Mouse (Mus musculus): ENCODE measurements around the gene Lclat1. TPM values are rescaled to one million over a fixed set of nuclear protein-coding genes. Genes with fewer than 3 reads are reported as not detected.

The Lclat1 gene
- 22.5 TPM for polyA plus RNA-seq (2021)

DNA sequence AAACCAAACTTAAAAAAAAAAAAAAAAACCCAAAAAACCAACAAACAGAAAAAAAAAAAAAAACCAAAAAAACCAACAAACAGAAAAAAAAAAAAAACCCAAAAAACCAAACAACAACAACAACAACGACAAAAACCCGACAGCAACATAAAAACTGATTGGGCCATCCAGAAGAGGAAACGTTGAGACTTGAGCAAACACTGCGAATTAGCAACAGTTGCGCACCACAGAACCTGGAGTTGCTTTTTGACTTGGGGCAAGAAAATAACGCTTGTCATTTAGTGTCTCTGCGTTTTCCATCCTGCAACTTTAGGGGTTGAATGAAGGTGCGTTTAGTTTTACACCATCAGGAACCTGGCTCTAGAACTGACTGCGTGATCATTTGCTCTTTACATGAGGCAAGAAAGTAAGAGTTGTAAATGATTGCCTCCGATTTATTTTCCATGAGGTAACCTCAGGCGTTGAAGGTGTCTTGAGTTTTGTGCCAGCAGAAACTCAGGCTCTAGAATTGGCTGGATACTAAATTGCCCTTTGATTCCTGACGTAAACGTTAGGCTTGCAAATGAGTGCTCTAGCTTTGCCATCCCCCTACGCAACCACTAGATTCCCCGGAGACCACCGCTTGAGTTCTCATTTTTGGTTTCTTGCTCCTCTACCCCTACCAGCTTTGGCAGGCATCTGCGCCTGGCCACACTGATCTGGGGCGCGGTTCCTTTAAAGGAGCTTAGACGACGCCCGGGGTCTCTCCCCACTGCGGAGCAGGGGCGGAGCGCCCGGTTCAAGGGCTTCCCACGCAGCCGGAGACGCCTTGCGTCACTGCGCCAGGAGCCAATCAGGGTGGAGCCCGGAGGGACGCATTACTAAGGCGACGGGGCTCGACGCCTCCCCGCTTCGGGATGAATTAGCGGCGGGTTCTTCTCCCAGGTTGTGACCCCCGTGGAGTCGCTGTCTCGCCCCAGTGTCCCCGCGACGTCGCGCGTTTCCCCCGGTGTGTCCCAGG, at the start of gene Lclat1:
Lclat1 (plus strand) TSS at position 828 of the 1,000 bp plus-strand sequence.
- DNase-seq (ENCODE audit: low read depth, low spot score) (peak; percentile 61), ATAC-seq (peak; percentile 97)
- no peak for TF ChIP-seq CTCF (IDR thresholded peaks at IDR 0.05)
- POLR2A ChIA-PET = no interaction called here
- H3K27me3 ChIP-seq = no peaks in the 10 kb centered on the region
- CTCF ChIA-PET = interaction anchor here (1.6 kb wide), 1 partner anchor 11 kb away, joined by 3 read pairs; no protein-coding TSS in a partner anchor
- in situ Hi-C loops (cut with MboI; ENCODE audit: low pct_unique_long_range_greater_than_20kb) = no loop called here

- DNase-seq (ENCODE audit: low read depth, low spot score) (no peak), ATAC-seq (no peak)
- H3K27me3 ChIP-seq = no peaks in the 10 kb centered on the region
- ChIA-PET POLR2A (interaction anchor here (1.5 kb wide), 1 partner anchor 34 kb away, joined by 5 read pairs; no protein-coding TSS in a partner anchor), CTCF (interaction anchor here (4.6 kb wide), 1 partner anchor 10 kb away, joined by 32 read pairs; no protein-coding TSS in a partner anchor)
- TF ChIP-seq CTCF (IDR thresholded peaks at IDR 0.05) = no peak
- in situ Hi-C loops (cut with MboI; ENCODE audit: low pct_unique_long_range_greater_than_20kb) = no loop called here
These were observed 49.5 kb upstream of the Lclat1 start for GRCm38 (mm10) chr17:73058319-73058718.

DNA sequence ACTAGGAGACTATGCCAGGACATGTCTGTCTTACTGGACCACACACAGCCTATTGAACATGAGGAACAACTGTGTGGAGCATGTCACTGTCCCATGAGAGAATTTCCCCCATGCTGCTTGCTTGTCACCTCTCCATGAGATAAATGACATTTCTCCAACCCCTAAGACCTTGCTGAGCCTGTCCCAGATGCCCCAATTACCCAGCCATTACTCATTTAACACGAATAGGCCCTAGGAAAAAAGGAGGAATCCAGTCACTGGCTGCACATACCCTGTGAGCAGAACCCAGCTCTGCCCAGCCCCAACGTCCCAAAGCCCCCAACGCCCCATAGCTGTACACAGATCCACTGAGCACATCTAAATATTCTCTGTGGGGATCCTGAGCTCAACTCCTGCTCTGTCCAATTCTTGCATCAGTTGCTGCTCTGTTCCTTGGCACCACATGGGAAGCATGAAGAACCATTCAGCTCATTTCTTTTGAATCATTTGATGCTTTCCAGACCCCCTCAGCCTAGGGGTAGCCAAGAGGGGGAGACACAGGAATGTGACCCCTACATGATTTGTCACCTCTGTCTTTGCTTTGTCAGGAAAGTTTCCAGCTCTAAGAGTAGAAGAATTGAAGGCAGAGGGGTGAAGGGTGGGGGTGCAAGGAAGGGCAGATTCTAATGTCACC, 47.4 kb upstream of the Lclat1 start:
- no peak for TF ChIP-seq CTCF (IDR thresholded peaks at IDR 0.05)
- ChIA-PET POLR2A (no interaction called here), CTCF (interaction anchor here (0.9 to 1.4 kb wide), 2 partner anchors 10 to 143 kb away, joined by 3 to 9 read pairs; no protein-coding TSS in a partner anchor)
- in situ Hi-C loops (cut with MboI; ENCODE audit: low pct_unique_long_range_greater_than_20kb) = no loop called here
- DNase-seq (ENCODE audit: low read depth, low spot score) (no peak), ATAC-seq (no peak)
- no peaks in the 10 kb centered on the region for H3K27me3 ChIP-seq

GRCm38 (mm10) chr17:73060897-73061252, 46.9 kb upstream of the Lclat1 start:
- in situ Hi-C loops (cut with MboI; ENCODE audit: low pct_unique_long_range_greater_than_20kb) = no loop called here
- ATAC-seq = no peak
- ChIA-PET POLR2A (no interaction called here), CTCF (interaction anchor here (0.9 to 1.4 kb wide), 2 partner anchors 11 to 144 kb away, joined by 3 to 9 read pairs; no protein-coding TSS in a partner anchor)
- no peaks in the 10 kb centered on the region for H3K27me3 ChIP-seq
- DNase-seq (ENCODE audit: low read depth, low spot score) = no peak
- no peak for TF ChIP-seq CTCF (IDR thresholded peaks at IDR 0.05)

GRCm38 (mm10) chr17:73062701-73063100, 45.1 kb upstream of the Lclat1 start:
- DNase-seq (ENCODE audit: low read depth, low spot score) (no peak), ATAC-seq (no peak)
- ChIA-PET CTCF (no interaction called here), POLR2A (no interaction called here)
- in situ Hi-C loops (cut with MboI; ENCODE audit: low pct_unique_long_range_greater_than_20kb) = no loop called here
- no peak for TF ChIP-seq CTCF (IDR thresholded peaks at IDR 0.05)
- H3K27me3 ChIP-seq = no peaks in the 10 kb centered on the region

GRCm38 (mm10) chr17:73063299-73063698, 44.5 kb upstream of the Lclat1 start:
- DNase-seq (ENCODE audit: low read depth, low spot score) = no peak
- CTCF ChIA-PET = no interaction called here
- no peak for TF ChIP-seq CTCF (IDR thresholded peaks at IDR 0.05)
- POLR2A ChIA-PET = no interaction called here
- in situ Hi-C loops (cut with MboI; ENCODE audit: low pct_unique_long_range_greater_than_20kb) = no loop called here
- H3K27me3 ChIP-seq = no peaks in the 10 kb centered on the region
- no peak for ATAC-seq

- TF ChIP-seq CTCF (IDR thresholded peaks at IDR 0.05) = no peak
- ChIA-PET CTCF (no interaction called here), POLR2A (no interaction called here)
- in situ Hi-C loops (cut with MboI; ENCODE audit: low pct_unique_long_range_greater_than_20kb) = no loop called here
- DNase-seq (ENCODE audit: low read depth, low spot score) = no peak
- H3K27me3 ChIP-seq = no peaks in the 10 kb centered on the region
- no peak for ATAC-seq
These were observed 44.0 kb upstream of the Lclat1 start for GRCm38 (mm10) chr17:73063781-73064180.

DNA sequence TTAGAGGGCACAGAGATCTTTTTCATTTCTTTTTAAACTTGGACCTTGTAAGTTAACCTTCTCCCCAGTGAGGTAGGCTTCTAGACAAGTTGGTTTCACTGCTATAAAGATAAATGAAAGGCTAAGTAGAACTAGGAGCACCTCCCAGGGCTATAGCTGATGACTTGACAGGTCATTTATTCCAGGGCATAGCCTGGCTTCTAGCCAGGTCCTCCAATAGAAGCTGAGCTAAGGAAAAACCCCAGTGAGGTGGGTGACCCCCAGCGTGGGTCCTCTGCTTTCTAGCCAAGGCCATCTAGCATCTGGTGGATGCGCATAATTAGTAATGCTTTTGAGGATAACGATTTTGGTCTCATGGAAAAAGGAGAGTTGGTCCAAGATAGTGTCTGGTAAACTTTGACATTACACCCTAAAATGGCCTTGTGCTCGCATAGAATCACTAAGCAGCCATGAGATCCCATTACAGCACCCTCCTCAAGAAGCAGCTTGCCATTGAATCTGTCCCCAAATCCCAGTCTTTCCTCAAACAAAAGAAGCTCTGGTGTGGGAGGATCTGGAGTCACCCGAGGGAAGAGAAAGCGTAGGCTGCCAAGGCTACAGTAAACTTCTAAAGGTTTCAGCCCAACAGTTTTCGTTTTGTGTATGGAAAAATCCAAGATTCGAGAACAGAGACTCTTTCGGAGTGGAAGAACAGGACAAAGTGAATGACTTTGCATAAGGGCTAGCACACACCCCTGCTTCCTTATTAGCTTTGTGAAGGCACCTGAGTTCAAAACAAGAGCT, 41.2 kb upstream of the Lclat1 start:
- TF ChIP-seq CTCF (IDR thresholded peaks at IDR 0.05) = no peak
- H3K27me3 ChIP-seq = no peaks in the 10 kb centered on the region
- no peak for DNase-seq (ENCODE audit: low read depth, low spot score)
- CTCF ChIA-PET = interaction anchor here (1.0 to 5.2 kb wide), 3 partner anchors 10 to 19 kb away, joined by 3 to 32 read pairs (median 6); no protein-coding TSS in a partner anchor
- POLR2A ChIA-PET = no interaction called here
- no peak for ATAC-seq
- in situ Hi-C loops (cut with MboI; ENCODE audit: low pct_unique_long_range_greater_than_20kb) = loop anchor here (5.0 kb wide), 1 partner anchor 94 kb away; no protein-coding TSS in a partner anchor

GRCm38 (mm10) chr17:73067423-73067822, 40.4 kb upstream of the Lclat1 start:
- in situ Hi-C loops (cut with MboI; ENCODE audit: low pct_unique_long_range_greater_than_20kb) = loop anchor here (5.0 kb wide), 1 partner anchor 95 kb away; no protein-coding TSS in a partner anchor
- ATAC-seq = no peak
- POLR2A ChIA-PET = no interaction called here
- no peak for TF ChIP-seq CTCF (IDR thresholded peaks at IDR 0.05)
- no peaks in the 10 kb centered on the region for H3K27me3 ChIP-seq
- no peak for DNase-seq (ENCODE audit: low read depth, low spot score)
- CTCF ChIA-PET = interaction anchor here (1.0 to 5.2 kb wide), 4 partner anchors 10 to 18 kb away, joined by 3 to 32 read pairs (median 7); no protein-coding TSS in a partner anchor

All from Patski (cell line).